Mouse (Mus musculus) cerebellum, adult 2 months (tissue): ENCODE data around the gene Elmo1.

Source experiments
- CTCF ChIP-seq: fragments of 200-500 bp; IDR thresholded peaks from 2 replicates; pipeline ENCODE4 v1.5.1; 2011; ENCODE audit warnings: low read depth, mild to moderate bottlenecking, control low read depth, low read length, moderate library complexity, borderline replicate concordance; ENCODE audit not compliant: insufficient read depth
- POLR2A ChIP-seq: fragments of 200-500 bp; IDR thresholded peaks from 2 replicates; pipeline ENCODE4 v1.6.1; 2011; ENCODE audit warnings: low read length, control low read depth, borderline replicate concordance; ENCODE audit not compliant: insufficient read depth

DNA sequence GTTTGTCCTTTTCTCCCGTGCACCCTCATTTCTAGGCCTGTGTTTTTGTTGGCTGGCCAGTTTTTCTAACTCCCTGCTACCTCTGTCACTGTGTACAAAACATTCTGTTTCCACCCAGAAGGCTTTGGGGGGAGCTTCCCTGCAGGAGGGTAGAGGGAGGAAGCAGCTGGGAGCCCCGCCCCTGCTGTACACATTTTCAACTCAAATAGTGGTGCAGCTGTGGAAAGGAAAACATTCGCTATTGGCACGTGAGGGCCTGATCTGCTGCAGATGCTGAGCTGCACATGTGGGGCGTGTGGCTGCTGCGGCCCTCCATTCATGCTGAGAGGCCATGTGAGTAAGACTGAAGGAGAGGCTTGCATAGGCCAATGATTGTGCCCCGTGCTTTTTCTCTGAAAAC is 198.0 kb downstream of the Elmo1 start:
- TF ChIP-seq POLR2A (no peak), CTCF (no peak)
